Mouse (Mus musculus) midbrain, embryonic 14.5 days (tissue): ENCODE measurements around the gene Itgav. TPM values are rescaled to one million over a fixed set of nuclear protein-coding genes. Genes with fewer than 3 reads are reported as not detected.

Source experiments
- ATAC-seq: fragments of 200-750 bp; cut with Nextera tagmentation; 2 replicates; pipeline ENCODE4 v1.8.0; 2017; ENCODE audit warnings: moderate number of reproducible peaks, moderate library complexity; ENCODE audit not compliant: low FRiP score, low TSS enrichment
- DNase-seq: peaks from one replicate; pipeline ENCODE4 v3.0.0-alpha.2; 2015
- H3K27ac ChIP-seq: fragments of 300-500 bp; sonication (generic); replicated peaks from 2 replicates; pipeline ENCODE4 v1.5.1; 2014; ENCODE audit warnings: mild to moderate bottlenecking, low read depth, low read length, moderate library complexity
- H3K27me3 ChIP-seq: fragments of 300-500 bp; sonication (generic); 2 replicates; pipeline ENCODE4 v1.6.1; 2014; ENCODE audit warnings: low read length, control low read depth, mixed read lengths; ENCODE audit not compliant: control insufficient read depth, insufficient read depth
- H3K36me3 ChIP-seq: fragments of 300-500 bp; sonication (generic); 2 replicates; pipeline ENCODE4 v1.6.1; 2014; ENCODE audit warnings: low read length, control low read depth; ENCODE audit not compliant: control insufficient read depth, insufficient read depth
- H3K4me1 ChIP-seq: fragments of 300-500 bp; sonication (generic); 2 replicates; pipeline ENCODE4 v1.6.1; 2014; ENCODE audit warnings: mild to moderate bottlenecking, antibody characterized with exemption, low read length, control low read depth; ENCODE audit not compliant: control insufficient read depth, insufficient read depth
- H3K4me2 ChIP-seq: fragments of 300-500 bp; sonication (generic); 2 replicates; pipeline ENCODE4 v1.6.1; 2014; ENCODE audit warnings: mild to moderate bottlenecking, low read length, moderate library complexity
- H3K4me3 ChIP-seq: fragments of 300-500 bp; sonication (generic); replicated peaks from 2 replicates; pipeline ENCODE4 v1.5.1; 2014; ENCODE audit warnings: low read depth, low read length
- H3K9ac ChIP-seq: fragments of 300-500 bp; sonication (generic); replicated peaks from 2 replicates; pipeline ENCODE4 v1.6.1; 2014; ENCODE audit warnings: mild to moderate bottlenecking, low read length, moderate library complexity
- H3K9me3 ChIP-seq: fragments of 300-500 bp; sonication (generic); 2 replicates; pipeline ENCODE4 v1.6.1; 2016; ENCODE audit warnings: low read length, control low read depth, mixed read lengths; ENCODE audit not compliant: control insufficient read depth
- WGBS: fragments of 180-500 bp; shearing (Covaris S2); extraction: QIAGEN DNeasy Blood & Tissue Kit; methylation state at CpG from one replicate; pipeline ENCODE4 v1.1.7; 2014; 5-methylcytosine and 5-hydroxymethylcytosine counted together
- polyA plus RNA-seq: library from polyadenylated mRNA; unstranded; fragments of >200 nt; fragmentation: Nextera tagmentation; extraction: Ambion mirVana; gene quantifications from 2 replicates; pipeline ENCODE4 v1.2.1, GENCODE M21; 2014

Gene Itgav
- polyA plus RNA-seq, result 21.8 and 27.5 TPM in 2 replicates

DNA sequence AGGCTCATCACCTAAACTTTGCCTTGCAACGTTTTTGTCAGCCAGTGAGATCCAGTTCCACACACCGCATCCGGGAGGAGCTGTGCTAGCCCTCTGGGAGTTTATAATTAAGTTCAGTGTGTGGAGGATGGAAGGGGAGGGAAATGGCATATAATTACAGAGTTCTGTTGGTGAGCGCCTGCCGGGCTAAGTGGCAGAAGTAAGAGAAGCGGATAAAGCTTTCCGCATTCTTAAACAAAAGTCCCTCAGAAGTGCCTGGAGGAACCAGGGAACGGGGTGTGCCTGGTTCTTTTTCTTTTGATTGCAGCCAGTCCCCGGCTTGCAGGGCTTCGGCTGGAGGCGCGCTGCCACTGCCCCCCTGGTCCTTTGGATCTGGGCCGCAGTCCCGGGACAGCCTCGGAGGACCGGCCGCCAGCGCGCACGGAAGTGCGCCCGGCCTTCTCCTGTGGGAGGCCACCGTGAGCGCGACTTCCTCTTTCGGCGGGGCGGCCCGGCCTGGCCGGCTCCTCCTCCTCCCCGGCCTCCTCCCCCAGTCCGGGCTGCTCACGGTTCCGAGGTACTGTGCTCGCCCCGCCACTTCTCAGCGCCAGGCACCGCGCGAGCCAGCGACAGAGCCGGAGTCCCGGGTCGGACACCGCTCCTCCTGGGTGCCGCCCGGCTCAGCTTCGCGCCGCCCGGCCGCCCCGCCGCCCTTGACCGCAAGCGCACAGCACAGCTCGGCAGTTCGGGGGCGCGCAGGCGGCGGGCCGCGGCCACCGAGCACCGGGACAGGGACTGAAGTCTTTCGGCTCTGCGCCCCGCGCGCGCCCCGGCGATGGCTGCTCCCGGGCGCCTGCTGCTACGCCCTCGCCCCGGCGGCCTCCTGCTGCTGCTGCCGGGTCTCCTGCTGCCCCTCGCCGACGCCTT, at the start of gene Itgav:
Itgav (plus strand) TSS at position 477 of the 906 bp plus-strand sequence.
- Histone ChIP-seq H3K27ac (peak within 1 kb of the TSS; percentile 75), H3K9me3 (no peaks in the 10 kb centered on the region), H3K27me3 (no peaks in the 10 kb centered on the region), H3K4me3 (peak within 1 kb of the TSS; percentile 74), H3K9ac (peak within 1 kb of the TSS; percentile 73), H3K4me2 (peak within 1 kb of the TSS; percentile 93), H3K36me3 (no peaks in the 10 kb centered on the region), H3K4me1 (peaks cover 7% of the 10 kb centered on the region; the same call in 1 of the 2 replicates)
- ATAC-seq (peak; percentile 91), DNase-seq (peak; percentile 80)
- WGBS, result under 1% methylated on average over 73 of the region's 84 CpGs

DNA sequence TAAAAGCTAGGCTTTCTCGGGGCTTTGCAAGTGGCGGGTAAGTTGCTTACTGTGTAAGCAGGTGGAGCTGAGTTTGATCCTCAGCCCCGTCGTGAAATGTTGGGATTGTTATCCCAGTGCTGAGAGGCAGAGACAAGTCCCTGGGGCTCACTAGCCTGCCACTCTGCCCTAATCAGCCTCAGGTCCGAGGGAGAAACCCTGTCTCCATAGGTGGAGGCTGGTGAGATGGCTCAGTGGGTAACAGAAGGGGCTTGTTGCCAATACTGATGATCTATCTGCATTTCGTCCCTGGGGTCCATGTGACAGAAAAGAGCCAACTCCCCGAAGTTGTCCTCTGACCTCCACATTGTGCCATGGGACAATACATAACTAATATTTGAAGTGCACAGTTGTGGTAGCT, 49.8 kb upstream of the Itgav start:
- Histone ChIP-seq H3K27me3 (no peaks in the 10 kb centered on the region), H3K4me3 (no peak overlapping the region), H3K9me3 (no peaks in the 10 kb centered on the region), H3K27ac (no peak overlapping the region), H3K36me3 (peaks cover 11% of the 10 kb centered on the region; the same call in 1 of the 2 replicates), H3K4me2 (no peak overlapping the region), H3K4me1 (no peaks in the 10 kb centered on the region), H3K9ac (no peak overlapping the region)
- DNase-seq (no peak), ATAC-seq (no peak)
- whole genome bisulfite sequencing, result 81% methylated on average over 7 of the region's 7 CpGs

DNA sequence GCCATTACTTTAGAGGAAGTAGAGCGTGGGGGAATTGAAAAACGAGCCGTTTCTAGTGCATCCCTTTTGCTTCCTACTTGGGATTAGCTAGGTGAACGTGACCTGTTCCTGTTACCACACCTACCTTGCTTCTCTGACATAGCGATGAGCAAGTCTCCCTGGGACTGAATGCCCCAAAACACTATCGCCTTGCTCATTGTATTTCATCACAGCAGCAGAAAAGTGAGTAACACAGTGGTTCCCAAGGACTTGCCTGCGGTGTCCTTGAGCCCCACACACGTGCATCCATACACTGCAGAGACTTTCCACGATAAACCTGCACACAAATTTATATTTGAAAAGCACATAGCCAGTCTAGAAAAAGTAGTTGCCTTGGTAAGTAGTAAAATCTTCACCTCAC, 49.3 kb upstream of the Itgav start:
- DNase-seq (no peak), ATAC-seq (no peak)
- H3K4me1 ChIP-seq, result no peaks in the 10 kb centered on the region
- no peaks in the 10 kb centered on the region for H3K9me3 ChIP-seq
- H3K27me3 ChIP-seq, result no peaks in the 10 kb centered on the region
- H3K27ac ChIP-seq, result no peak overlapping the region
- H3K36me3 ChIP-seq, result peaks cover 11% of the 10 kb centered on the region; the same call in 1 of the 2 replicates
- no peak overlapping the region for H3K4me2 ChIP-seq
- H3K4me3 ChIP-seq, result no peak overlapping the region
- no peak overlapping the region for H3K9ac ChIP-seq
- 87% methylated on average over 9 of the region's 9 CpGs for WGBS

DNA sequence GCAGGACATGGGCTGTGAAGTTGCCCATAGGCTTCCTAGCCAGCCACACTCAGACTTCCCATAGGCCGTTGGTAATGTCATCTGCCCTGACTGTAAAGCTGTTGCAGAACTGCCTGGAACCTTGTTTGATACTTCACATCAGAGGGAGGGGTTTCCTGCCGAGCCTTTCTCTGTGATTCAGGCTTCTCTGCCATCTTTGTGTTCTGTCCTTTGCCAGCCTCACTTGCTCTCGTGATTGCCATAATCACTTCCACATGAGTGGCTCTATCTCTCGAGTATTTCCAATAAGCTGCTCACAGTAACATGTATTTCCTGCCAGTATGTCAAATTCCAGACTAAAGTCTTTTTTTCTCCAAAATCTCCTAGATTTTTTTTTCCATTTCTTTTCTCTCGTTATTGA, 48.5 kb upstream of the Itgav start:
- no peak overlapping the region for H3K27ac ChIP-seq
- no peak overlapping the region for H3K4me3 ChIP-seq
- H3K36me3 ChIP-seq, result peaks cover 11% of the 10 kb centered on the region; the same call in 1 of the 2 replicates
- DNase-seq (no peak), ATAC-seq (no peak)
- H3K4me1 ChIP-seq, result no peaks in the 10 kb centered on the region
- no peak overlapping the region for H3K4me2 ChIP-seq
- WGBS, result 73% methylated on average over 5 of the region's 5 CpGs
- no peaks in the 10 kb centered on the region for H3K9me3 ChIP-seq
- H3K27me3 ChIP-seq, result no peaks in the 10 kb centered on the region
- H3K9ac ChIP-seq, result no peak overlapping the region

DNA sequence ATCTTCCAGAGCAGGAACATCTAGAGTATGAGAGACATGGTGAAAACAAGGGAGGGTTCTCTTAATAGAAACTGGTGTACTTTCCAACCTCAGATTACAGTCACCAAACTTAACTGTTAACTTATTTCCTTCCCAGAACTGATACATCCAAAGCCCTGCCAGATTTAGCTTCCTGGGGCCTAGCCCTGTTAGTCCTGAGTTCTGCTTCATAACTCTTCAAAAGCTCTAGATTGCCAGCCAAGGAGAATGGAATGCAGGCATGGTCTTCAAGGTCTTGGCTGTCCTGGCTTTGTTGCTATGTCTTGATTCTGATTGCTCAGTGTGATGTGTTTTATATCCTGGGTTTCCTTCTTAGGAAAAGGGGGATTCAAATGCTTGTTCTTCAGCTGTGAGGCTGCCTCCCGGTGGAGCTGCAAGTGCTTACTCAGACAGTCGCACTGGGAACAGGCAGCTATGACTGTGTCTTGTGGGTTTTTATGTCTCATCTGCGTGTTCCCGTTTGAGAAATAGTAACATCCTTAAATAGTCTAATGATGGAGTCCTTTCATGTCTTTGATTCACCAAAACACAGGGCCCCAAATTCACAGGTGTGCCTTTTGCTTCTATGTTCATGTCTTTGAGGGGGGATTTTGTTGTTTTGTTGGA, 47.8 kb upstream of the Itgav start:
- ATAC-seq (no peak), DNase-seq (no peak)
- no peak overlapping the region for H3K4me3 ChIP-seq
- H3K36me3 ChIP-seq, result peaks cover 11% of the 10 kb centered on the region; the same call in 1 of the 2 replicates
- no peak overlapping the region for H3K4me2 ChIP-seq
- no peaks in the 10 kb centered on the region for H3K9me3 ChIP-seq
- no peak overlapping the region for H3K27ac ChIP-seq
- H3K27me3 ChIP-seq, result no peaks in the 10 kb centered on the region
- H3K4me1 ChIP-seq, result no peaks in the 10 kb centered on the region
- WGBS, result 91% methylated on average over 4 of the region's 4 CpGs
- H3K9ac ChIP-seq, result no peak overlapping the region

DNA sequence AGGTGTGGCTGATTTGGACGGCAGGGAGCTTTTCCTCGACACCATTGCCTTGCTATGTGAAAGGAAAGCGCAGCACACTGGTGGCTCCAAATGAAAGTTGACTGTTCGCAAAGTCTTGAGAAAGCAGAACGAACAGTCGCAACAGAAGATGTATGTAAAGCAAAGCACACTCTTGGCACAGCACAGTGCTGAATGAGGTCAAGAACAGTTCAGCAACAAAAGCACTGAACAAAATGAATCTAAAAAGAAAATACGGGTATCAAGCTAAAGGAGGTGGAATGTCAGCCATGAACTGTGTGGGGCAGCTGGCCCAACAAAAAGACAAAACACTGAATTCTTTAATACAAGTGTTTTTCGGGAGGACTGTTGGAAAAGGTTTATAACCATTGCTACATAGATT, 42.9 kb upstream of the Itgav start:
- Histone ChIP-seq H3K4me3 (no peak overlapping the region), H3K27me3 (no peaks in the 10 kb centered on the region), H3K27ac (no peak overlapping the region), H3K4me2 (no peak overlapping the region), H3K4me1 (no peaks in the 10 kb centered on the region), H3K36me3 (no peaks in the 10 kb centered on the region), H3K9me3 (no peaks in the 10 kb centered on the region), H3K9ac (no peak overlapping the region)
- no peak for ATAC-seq
- DNase-seq, result no peak
- 93% methylated on average over 8 of the region's 8 CpGs for WGBS

DNA sequence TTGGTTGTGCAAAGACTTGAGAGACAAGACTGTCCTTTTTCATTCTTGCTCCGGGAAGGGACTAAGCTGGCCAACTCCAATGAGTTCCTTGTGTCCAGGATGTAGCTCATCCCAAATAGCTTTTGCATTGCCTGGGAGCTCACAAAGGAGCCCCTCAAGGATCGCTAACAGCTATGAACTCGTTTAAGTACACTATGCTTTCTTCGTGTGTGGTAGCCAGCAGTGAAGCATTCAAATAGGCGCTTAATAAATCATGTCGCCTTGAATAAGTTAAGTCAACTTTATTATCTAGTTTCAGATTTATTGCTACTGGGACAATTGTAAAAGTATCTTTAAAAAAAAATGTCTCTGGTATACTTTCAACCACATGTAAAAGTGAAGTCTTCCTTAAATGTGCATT, 42.4 kb upstream of the Itgav start:
- WGBS, result 93% methylated on average over 6 of the region's 6 CpGs
- Histone ChIP-seq H3K27ac (no peak overlapping the region), H3K9me3 (no peaks in the 10 kb centered on the region), H3K4me2 (no peak overlapping the region), H3K9ac (no peak overlapping the region), H3K27me3 (no peaks in the 10 kb centered on the region), H3K4me1 (no peaks in the 10 kb centered on the region), H3K4me3 (no peak overlapping the region), H3K36me3 (no peaks in the 10 kb centered on the region)
- ATAC-seq, result no peak
- DNase-seq, result no peak

DNA sequence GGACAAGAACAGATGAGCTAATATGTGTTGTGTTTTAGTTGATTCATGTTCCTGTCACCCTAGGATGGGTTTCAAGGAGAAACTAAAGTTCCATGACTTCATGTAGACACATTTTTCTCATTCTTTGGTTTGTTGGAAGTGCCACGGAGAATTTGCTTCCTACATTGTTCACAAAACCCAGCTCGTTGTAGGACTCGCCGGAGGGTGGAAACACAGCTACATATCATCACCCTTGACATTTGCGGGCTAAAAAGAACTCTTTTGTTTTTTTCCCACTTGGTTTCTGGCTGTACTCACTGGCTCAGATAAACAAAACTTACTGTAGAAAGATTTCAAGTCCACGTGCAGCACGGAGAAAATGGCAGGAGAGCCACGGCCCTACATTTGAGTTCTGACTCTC, 41.9 kb upstream of the Itgav start:
- no peaks in the 10 kb centered on the region for H3K27me3 ChIP-seq
- WGBS, result 94% methylated on average over 8 of the region's 8 CpGs

More for the DNA sequence above, 41.9 kb upstream of the Itgav start:
- Histone ChIP-seq H3K36me3 (no peaks in the 10 kb centered on the region), H3K4me1 (no peaks in the 10 kb centered on the region), H3K9me3 (no peaks in the 10 kb centered on the region), H3K4me2 (no peak overlapping the region), H3K4me3 (no peak overlapping the region), H3K9ac (no peak overlapping the region), H3K27ac (no peak overlapping the region)
- ATAC-seq (no peak), DNase-seq (no peak)
